Mouse (Mus musculus) NIH3T3 (cell line): ENCODE measurements around the gene Ano9.

Experiments used
- DNase-seq: peaks from one replicate; pipeline ENCODE4 v3.0.0-alpha.2; 2012; ENCODE audit warnings: low read depth

Ano9 gene

GRCm38 (mm10) chr7:141062525-141062924, 55.1 kb downstream of the Ano9 start:
- DNase-seq = no peak

DNA sequence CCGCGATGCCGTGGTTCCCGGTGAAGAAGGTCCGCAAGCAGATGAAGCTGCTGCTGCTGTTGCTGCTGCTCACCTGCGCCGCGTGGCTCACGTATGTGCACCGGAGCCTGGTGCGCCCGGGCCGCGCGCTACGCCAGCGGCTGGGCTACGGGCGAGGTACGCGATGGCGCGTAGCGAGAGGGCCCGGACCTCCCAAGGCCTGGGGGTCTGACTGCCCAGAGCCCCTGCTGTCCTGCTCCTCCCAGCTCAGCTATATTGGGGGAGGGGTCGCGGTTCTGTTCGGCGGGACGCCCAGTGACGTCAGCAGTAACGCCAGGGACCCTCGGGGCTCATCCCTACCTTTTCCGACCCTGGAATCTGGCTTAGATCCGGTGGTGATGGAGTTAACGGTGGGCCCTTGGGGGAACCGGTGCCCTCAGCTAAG, 56.3 kb downstream of the Ano9 start:
- no peak for DNase-seq

- DNase-seq = peak; percentile 49
These were observed 57.0 kb downstream of the Ano9 start, which contains the start of gene B4galnt4 for GRCm38 (mm10) chr7:141060426-141061242. Gene B4galnt4 (plus strand): TSS chr7:141061104.

- no peak for DNase-seq
These were observed 57.7 kb downstream of the Ano9 start for GRCm38 (mm10) chr7:141059929-141060328.

DNA sequence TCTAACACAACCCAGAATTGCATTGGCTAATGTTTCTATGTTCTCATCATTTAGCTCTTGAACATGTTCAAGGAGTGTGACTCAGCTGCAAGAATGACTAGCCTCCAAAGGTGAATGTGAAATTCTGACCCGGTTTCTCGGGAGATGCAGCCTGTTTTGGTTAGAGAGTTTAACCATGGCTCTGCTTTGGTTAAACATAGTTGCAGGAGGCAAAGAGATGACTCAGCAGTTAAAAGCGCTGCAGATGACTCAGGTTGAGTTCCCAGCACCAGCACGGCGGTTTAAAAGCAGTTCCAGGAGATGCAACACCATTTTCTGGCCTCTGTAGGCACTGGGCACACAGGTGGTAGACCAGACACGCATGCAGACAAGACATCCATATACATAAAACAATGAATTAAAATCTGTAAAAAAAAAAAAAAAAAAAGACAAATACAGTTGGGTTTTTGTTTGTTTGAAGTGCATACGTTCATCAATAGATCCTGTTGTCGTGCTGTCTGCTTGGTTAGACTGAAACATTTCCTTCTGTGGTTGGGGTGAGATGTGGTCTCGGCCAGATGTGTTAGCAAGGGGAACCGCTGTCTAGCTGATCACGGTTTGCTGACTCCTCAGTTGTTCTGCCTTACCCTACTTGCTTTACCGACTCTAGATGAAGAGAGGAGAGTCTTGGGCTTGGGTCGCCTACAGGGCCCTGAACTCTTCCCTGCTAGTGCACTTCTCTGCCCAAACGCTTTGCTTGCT, 58.8 kb downstream of the Ano9 start:
- DNase-seq = peak; percentile 78

- DNase-seq = no peak
These were observed 60.1 kb downstream of the Ano9 start for GRCm38 (mm10) chr7:141057541-141057940.

DNA sequence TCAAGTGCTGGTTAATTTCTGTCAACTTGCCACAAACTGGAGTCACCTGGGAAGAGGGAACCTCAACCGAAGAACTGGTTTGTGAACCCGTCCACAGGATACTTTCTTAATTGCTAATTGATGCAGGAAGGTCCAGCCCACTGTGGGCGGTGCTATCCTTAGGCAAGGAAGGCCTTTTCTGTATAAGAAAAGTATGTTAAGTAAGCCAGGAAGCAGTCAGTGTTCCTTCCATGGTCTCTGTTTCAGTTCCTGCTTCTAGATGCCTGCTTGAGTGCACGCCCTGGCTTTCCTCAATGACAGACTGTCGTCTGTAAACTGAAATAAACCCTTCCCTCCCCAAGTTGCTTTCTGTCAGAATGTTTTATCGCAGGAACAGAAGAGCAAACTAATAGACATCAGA, 60.6 kb downstream of the Ano9 start:
- no peak for DNase-seq

DNA sequence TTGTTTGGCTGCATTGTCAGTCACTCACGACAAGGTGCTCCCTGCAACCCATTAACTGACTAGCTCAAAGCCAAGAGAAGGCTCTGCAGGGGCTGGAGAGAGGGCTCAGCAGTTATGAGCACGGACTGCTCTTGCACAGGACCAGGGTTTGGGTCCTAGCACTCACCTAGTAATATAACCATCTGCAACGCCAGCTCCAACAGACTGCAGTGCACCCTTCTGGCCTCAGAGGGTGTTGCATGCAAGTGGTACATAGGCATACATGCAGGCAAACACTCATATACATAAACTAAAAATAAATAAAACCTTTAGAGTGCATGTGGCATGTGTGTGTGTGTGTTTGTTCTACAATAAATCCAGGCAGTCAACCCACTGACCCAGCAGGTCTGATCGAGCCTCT, 61.8 kb downstream of the Ano9 start:
- DNase-seq = no peak

GRCm38 (mm10) chr7:141052421-141052820, 65.2 kb downstream of the Ano9 start:
- no peak for DNase-seq

DNA sequence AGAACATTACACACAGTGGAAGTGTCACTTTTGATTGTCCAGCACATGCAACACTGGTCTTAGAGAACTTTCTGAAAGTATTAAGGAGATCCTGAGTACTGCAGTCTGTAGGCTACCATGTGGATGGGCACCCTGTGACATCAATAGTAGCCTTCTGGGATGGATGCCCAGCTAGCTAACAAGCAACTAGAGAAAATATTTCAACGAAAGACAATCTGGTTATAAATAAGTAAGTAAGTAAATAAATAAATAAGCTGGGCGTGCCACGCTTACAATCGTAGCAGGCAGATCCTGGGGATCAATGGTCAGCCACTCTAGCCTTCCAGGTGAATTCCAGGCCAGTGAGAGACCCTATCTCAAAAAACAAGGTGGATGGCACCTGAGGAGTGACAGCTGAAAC, 65.6 kb downstream of the Ano9 start:
- no peak for DNase-seq
